Mouse (Mus musculus) CH12.LX (cell line): ENCODE measurements at regions not wholly inside any gene's neighbourhood (a gene's known extent, or its start where the extent isn't known, plus 50 kb on each side); places are given as distances from the start of the nearest gene placed in this dataset.

Source experiments
- DNase-seq: peaks from one replicate; pipeline ENCODE4 v3.0.0-alpha.2; 2013; ENCODE audit errors: extremely low read depth
- H3K27ac ChIP-seq: 2 replicates; pipeline ENCODE4 v1.5.1; 2012; ENCODE audit warnings: low read depth, mild to moderate bottlenecking, control low read depth, moderate library complexity; ENCODE audit not compliant: insufficient read depth
- H3K27me3 ChIP-seq: replicated peaks from 2 replicates; pipeline ENCODE3; 2012; ENCODE audit warnings: inconsistent platforms
- H3K36me3 ChIP-seq, 2 experiments: replicated peaks in 1 of 2; 2 replicates each; pipeline versions ENCODE3 to v1.6.1; 2012; ENCODE audit warnings: inconsistent platforms in 1 of 2, low read length in 1 of 2, mild to moderate bottlenecking in 1 of 2, mixed read lengths in 1 of 2, moderate library complexity in 1 of 2; ENCODE audit not compliant: control insufficient read depth in 1 of 2, insufficient read depth in 1 of 2
- H3K4me1 ChIP-seq, 2 experiments: 2 replicates each; pipeline ENCODE4 v1.6.1; 2012; ENCODE audit warnings: inconsistent platforms in 1 of 2, moderate library complexity in 1 of 2; ENCODE audit not compliant: insufficient read depth in 2 of 2, control insufficient read depth in 1 of 2
- H3K4me2 ChIP-seq: 2 replicates; pipeline ENCODE4 v1.6.1; 2012; ENCODE audit warnings: low read depth, mild to moderate bottlenecking, control low read depth; ENCODE audit not compliant: poor library complexity, insufficient read depth, severe bottlenecking
- H3K4me3 ChIP-seq, 3 experiments: fragments of 150-350 bp in 1 of 3; sonication (generic) in 1 of 3; replicated peaks in 1 of 3; 2 replicates each; pipeline versions ENCODE3 to v1.5.1; 2011 to 2012; ENCODE audit warnings: low read depth in 2 of 3, low read length in 2 of 3, mild to moderate bottlenecking in 2 of 3, moderate library complexity in 2 of 3, control low read depth in 1 of 3, improper control_type of control experiment in 1 of 3, inconsistent platforms in 1 of 3, mixed read lengths in 1 of 3; ENCODE audit not compliant: poor library complexity in 1 of 3
- H3K79me2 ChIP-seq: replicated peaks from 2 replicates; pipeline ENCODE4 v1.6.1; 2012; ENCODE audit warnings: mild to moderate bottlenecking, moderate library complexity; ENCODE audit not compliant: control insufficient read depth, poor library complexity, insufficient read depth, severe bottlenecking; ENCODE audit errors: extremely low read depth
- H3K9ac ChIP-seq: 2 replicates; pipeline ENCODE4 v1.6.1; 2012; ENCODE audit warnings: low read depth, mild to moderate bottlenecking, control low read depth, moderate library complexity; ENCODE audit not compliant: insufficient read depth
- H3K9me3 ChIP-seq: replicated peaks from 2 replicates; pipeline ENCODE3; 2012; ENCODE audit warnings: low read length, inconsistent platforms, mixed read lengths
- BHLHE40 ChIP-seq: IDR thresholded peaks from 2 replicates; pipeline ENCODE4 v1.6.1; 2011; ENCODE audit warnings: mild to moderate bottlenecking, low read depth, low read length, improper control_type of control experiment
- CHD1 ChIP-seq: IDR thresholded peaks from 2 replicates; pipeline ENCODE4 v1.6.1; 2012; ENCODE audit warnings: low read depth, low read length, improper control_type of control experiment, inconsistent platforms
- ELF1 ChIP-seq: IDR thresholded peaks from 2 replicates; pipeline ENCODE4 v1.6.1; 2014; ENCODE audit warnings: low read depth, mild to moderate bottlenecking, inconsistent platforms, low read length, improper control_type of control experiment
- EP300 ChIP-seq: IDR thresholded peaks from 2 replicates; pipeline ENCODE4 v1.6.1; 2011; ENCODE audit warnings: low read length, improper control_type of control experiment
- GABPA ChIP-seq: IDR thresholded peaks from 2 replicates; pipeline ENCODE4 v1.6.1; 2012; ENCODE audit warnings: low read depth, low read length, improper control_type of control experiment, inconsistent platforms; ENCODE audit not compliant: insufficient replicate concordance
- IRF4 ChIP-seq: IDR thresholded peaks from 2 replicates; pipeline ENCODE4 v1.6.1; 2014; ENCODE audit warnings: low read depth, mild to moderate bottlenecking, inconsistent platforms, low read length, improper control_type of control experiment
- JUN ChIP-seq: IDR thresholded peaks from 2 replicates; pipeline ENCODE4 v1.6.1; 2011; ENCODE audit warnings: low read depth, mild to moderate bottlenecking, low read length, improper control_type of control experiment, moderate library complexity; ENCODE audit not compliant: insufficient read depth
- JUND ChIP-seq: conservative IDR thresholded peaks from 2 replicates; pipeline ENCODE4 v1.6.1; 2011; ENCODE audit warnings: low read depth, low read length, improper control_type of control experiment
- KAT2A ChIP-seq: IDR thresholded peaks from 2 replicates; pipeline ENCODE4 v1.6.1; 2012; ENCODE audit warnings: low read length, improper control_type of control experiment, inconsistent platforms; ENCODE audit not compliant: insufficient replicate concordance
- MAFK ChIP-seq: IDR thresholded peaks from 2 replicates; pipeline ENCODE4 v1.6.1; 2011; ENCODE audit warnings: low read length, improper control_type of control experiment; ENCODE audit not compliant: insufficient replicate concordance
- MAX ChIP-seq: IDR thresholded peaks from 2 replicates; pipeline ENCODE4 v1.6.1; 2011; ENCODE audit warnings: low read length, improper control_type of control experiment
- PAX5 ChIP-seq: IDR thresholded peaks from 2 replicates; pipeline ENCODE4 v1.6.1; 2012; ENCODE audit warnings: low read length, inconsistent platforms, mixed read lengths
- POLR2AphosphoS2 ChIP-seq: IDR thresholded peaks from 2 replicates; pipeline ENCODE4 v1.6.1; 2011; ENCODE audit warnings: low read depth, low read length, improper control_type of control experiment
- SIN3A ChIP-seq: IDR thresholded peaks from 2 replicates; pipeline ENCODE4 v1.6.1; 2012; ENCODE audit warnings: low read length, improper control_type of control experiment, inconsistent platforms
- TBP ChIP-seq: conservative IDR thresholded peaks from 2 replicates; pipeline ENCODE4 v1.6.1; 2011; ENCODE audit warnings: low read depth, low read length, improper control_type of control experiment
- ZC3H11A ChIP-seq: IDR thresholded peaks from 2 replicates; pipeline ENCODE4 v1.6.1; 2012; ENCODE audit warnings: low read depth, mild to moderate bottlenecking, inconsistent platforms, low read length, improper control_type of control experiment
- dilution Hi-C: fragments of 300-500 bp; cut with MboI; formaldehyde crosslinking; loops from 2 replicates; pipeline ENCODE4 v1.14.3; 2020; ENCODE audit warnings: low sequenced_read_pairs; ENCODE audit not compliant: extremely low pct_unique_long_range_greater_than_20kb, extremely low pct_ligation_motif_present
- in situ Hi-C: fragments of 300-500 bp; cut with MboI; formaldehyde crosslinking; loops from 3 replicates; pipeline ENCODE4 v1.14.3; 2019; ENCODE audit warnings: low sequenced_read_pairs, low pct_ligation_motif_present, low pct_unique_long_range_greater_than_20kb, mixed read lengths

- Histone ChIP-seq H3K9me3 (no peaks in the 10 kb centered on the region), H3K27ac (no peak overlapping the region), H3K4me1 (peaks cover 0 to 7% of the 10 kb centered on the region in 2 experiments; a peak in 1 of 4 replicates), H3K36me3 (no peaks in the 10 kb centered on the region), H3K4me3 (no peak overlapping the region), H3K4me2 (no peak overlapping the region), H3K79me2 (no peaks in the 10 kb centered on the region), H3K27me3 (no peaks in the 10 kb centered on the region), H3K9ac (no peak overlapping the region)
- TF ChIP-seq CHD1 (no peak), KAT2A (no peak)
- in situ Hi-C loops, result no loop called here
- dilution Hi-C loops, result no loop called here
- no peak for DNase-seq
Observed at GRCm38 (mm10) chr2:116817561-116817960, 60.9 kb upstream of the Tmco5 start.

GRCm38 (mm10) chr2:116818550-116818949 is 59.9 kb upstream of the Tmco5 start:
- no peak overlapping the region for H3K4me3 ChIP-seq
- H3K27ac ChIP-seq, result no peak overlapping the region
- no peaks in the 10 kb centered on the region for H3K9me3 ChIP-seq
- DNase-seq, result no peak
- dilution Hi-C loops (no loop called here), in situ Hi-C loops (no loop called here)
- TF ChIP-seq TBP (no peak), MAFK (no peak), PAX5 (no peak), IRF4 (no peak), ZC3H11A (no peak), ELF1 (no peak), JUND (no peak), JUN (no peak), BHLHE40 (no peak), SIN3A (no peak), EP300 (no peak), CHD1 (no peak), MAX (no peak), GABPA (no peak), POLR2AphosphoS2 (no peak)
- H3K27me3 ChIP-seq, result no peaks in the 10 kb centered on the region
- H3K4me2 ChIP-seq, result no peak overlapping the region
- peaks cover 0 to 1% of the 10 kb centered on the region in 2 experiments; a peak in 1 of 4 replicates for H3K4me1 ChIP-seq
- no peaks in the 10 kb centered on the region for H3K79me2 ChIP-seq
- no peaks in the 10 kb centered on the region for H3K36me3 ChIP-seq
- H3K9ac ChIP-seq, result no peak overlapping the region
